Mouse (Mus musculus) liver, adult 2 months (tissue): ENCODE data around the gene Lrrc41. TPM values are rescaled to one million over a fixed set of nuclear protein-coding genes. Genes with fewer than 3 reads are reported as not detected.

Experiments used
- DNase-seq: peaks from one replicate; pipeline ENCODE4 v3.0.0-alpha.2; 2011; ENCODE audit warnings: low read depth, low spot score; ENCODE audit errors: extremely low read depth
- H3K27ac ChIP-seq: fragments of 200-500 bp; replicated peaks from 2 replicates; pipeline ENCODE4 v1.5.1; 2012; ENCODE audit warnings: low read depth, mild to moderate bottlenecking, control low read depth, inconsistent platforms, low read length; ENCODE audit not compliant: insufficient read depth
- H3K27me3 ChIP-seq: fragments of 200-500 bp; 2 replicates; pipeline ENCODE4 v1.6.1; 2012; ENCODE audit warnings: mild to moderate bottlenecking, moderate library complexity, low read length, inconsistent platforms; ENCODE audit not compliant: control insufficient read depth, insufficient read depth
- H3K36me3 ChIP-seq: fragments of 200-500 bp; 2 replicates; pipeline ENCODE4 v1.6.1; 2012; ENCODE audit warnings: low read length, inconsistent platforms; ENCODE audit not compliant: control insufficient read depth, insufficient read depth
- H3K4me1 ChIP-seq: fragments of 200-500 bp; 2 replicates; pipeline ENCODE4 v1.6.1; 2011; ENCODE audit warnings: low read length; ENCODE audit not compliant: control insufficient read depth, insufficient read depth
- H3K4me3 ChIP-seq: fragments of 200-500 bp; 2 replicates; pipeline ENCODE4 v1.5.1; 2011; ENCODE audit warnings: low read depth, mild to moderate bottlenecking, control low read depth, low read length, moderate library complexity; ENCODE audit not compliant: insufficient read depth
- H3K79me2 ChIP-seq: fragments of 200-500 bp; 2 replicates; pipeline ENCODE4 v1.6.1; 2012; ENCODE audit warnings: inconsistent platforms, mild to moderate bottlenecking, low read length, moderate library complexity; ENCODE audit not compliant: control insufficient read depth, insufficient read depth
- H3K9ac ChIP-seq: fragments of 200-500 bp; 2 replicates; pipeline ENCODE4 v1.6.1; 2012; ENCODE audit warnings: low read depth, mild to moderate bottlenecking, control low read depth, inconsistent platforms, low read length
- CTCF ChIP-seq: fragments of 200-500 bp; IDR thresholded peaks from 2 replicates; pipeline ENCODE4 v1.5.1; 2011; ENCODE audit warnings: low read depth, low read length, control low read depth
- POLR2A ChIP-seq: fragments of 200-500 bp; IDR thresholded peaks from 2 replicates; pipeline ENCODE4 v1.6.1; 2011; ENCODE audit warnings: low read length, control low read depth; ENCODE audit not compliant: insufficient read depth; ENCODE audit errors: extremely low read depth
- WGBS: fragments of 180-500 bp; shearing (Covaris S2); methylation state at CpG from one replicate; pipeline ENCODE4 v1.1.7; 2018; 5-methylcytosine and 5-hydroxymethylcytosine counted together
- polyA plus RNA-seq: library from polyadenylated mRNA; depleted of rRNA; stranded (reverse); fragments of >200 nt; gene quantifications from 2 replicates; pipeline ENCODE4 v1.2.3, GENCODE M21; 2012
- total RNA-seq: library from RNA; depleted of rRNA; stranded (reverse); fragments of >200 nt; gene quantifications from 2 replicates; pipeline ENCODE4 v1.2.3, GENCODE M21; 2014

Lrrc41 gene
- total and polyA plus RNA-seq, 2 experiments, result 18.5 to 45.8 TPM

DNA sequence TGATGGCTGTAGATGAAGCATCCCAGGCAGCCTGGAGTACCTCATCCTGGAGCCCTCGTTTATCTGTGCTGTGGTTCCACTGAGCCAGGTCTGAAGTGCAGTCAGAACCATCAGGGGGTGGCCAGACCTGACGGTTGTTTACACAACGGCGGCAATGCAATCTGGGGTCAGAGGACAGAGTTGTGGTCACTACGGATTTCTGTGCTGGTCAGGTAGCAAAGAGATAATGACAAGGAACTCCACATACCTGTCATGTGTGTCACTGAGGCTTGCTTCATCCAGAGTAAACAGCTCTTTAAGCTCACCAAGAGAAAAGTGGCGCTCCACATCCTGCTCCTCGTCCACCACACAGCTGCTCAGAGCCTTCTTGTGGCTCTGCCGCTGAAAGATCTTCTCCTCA, 22.1 kb downstream of the Lrrc41 start:
- TF ChIP-seq POLR2A, result no peak
- TF ChIP-seq CTCF, result no peak
- H3K9ac ChIP-seq, result no peak overlapping the region
- WGBS, result 25% methylated on average over 8 of the region's 8 CpGs
- no peak overlapping the region for H3K4me3 ChIP-seq
- no peaks in the 10 kb centered on the region for H3K27me3 ChIP-seq
- no peaks in the 10 kb centered on the region for H3K4me1 ChIP-seq
- H3K79me2 ChIP-seq, result no peaks in the 10 kb centered on the region
- peak; percentile 52 for DNase-seq
- no peak overlapping the region for H3K27ac ChIP-seq
- H3K36me3 ChIP-seq, result peaks cover 39% of the 10 kb centered on the region

- TF ChIP-seq POLR2A, result no peak
- TF ChIP-seq CTCF, result no peak
- H3K4me1 ChIP-seq, result no peaks in the 10 kb centered on the region
- no peak overlapping the region for H3K4me3 ChIP-seq
- no peak overlapping the region for H3K27ac ChIP-seq
- 58% methylated on average over 7 of the region's 7 CpGs for WGBS
- no peaks in the 10 kb centered on the region for H3K79me2 ChIP-seq
- DNase-seq, result no peak
- no peak overlapping the region for H3K9ac ChIP-seq
- H3K27me3 ChIP-seq, result no peaks in the 10 kb centered on the region
- H3K36me3 ChIP-seq, result peaks cover 10% of the 10 kb centered on the region
Observed at GRCm38 (mm10) chr4:116100959-116101358, 25.9 kb downstream of the Lrrc41 start.

DNA sequence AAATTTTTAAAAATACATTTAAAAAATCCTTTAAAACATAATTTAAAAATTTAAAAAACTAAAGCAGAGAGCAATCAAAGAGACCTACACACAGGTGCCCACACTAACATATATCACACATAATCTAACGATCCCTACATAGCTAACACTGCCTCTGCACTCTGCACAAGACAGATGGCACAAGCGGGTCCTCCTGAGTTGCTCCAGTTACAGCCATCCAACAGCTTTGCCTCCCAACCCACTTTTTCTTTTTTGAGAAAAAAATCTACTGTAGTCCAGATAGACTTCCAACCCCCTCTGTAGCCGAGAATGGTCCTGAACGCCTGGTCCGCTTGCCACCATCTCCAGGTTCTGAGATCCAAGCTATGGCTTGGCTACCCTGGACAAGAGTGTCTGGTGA, 30.2 kb downstream of the Lrrc41 start:
- no peak for TF ChIP-seq CTCF
- TF ChIP-seq POLR2A, result no peak
- WGBS, result 95% methylated on average over 5 of the region's 5 CpGs
- H3K4me1 ChIP-seq, result no peaks in the 10 kb centered on the region
- DNase-seq, result no peak
- no peaks in the 10 kb centered on the region for H3K27me3 ChIP-seq
- H3K36me3 ChIP-seq, result no peaks in the 10 kb centered on the region
- H3K27ac ChIP-seq, result no peak overlapping the region
- H3K9ac ChIP-seq, result no peak overlapping the region
- no peaks in the 10 kb centered on the region for H3K79me2 ChIP-seq
- H3K4me3 ChIP-seq, result no peak overlapping the region

DNA sequence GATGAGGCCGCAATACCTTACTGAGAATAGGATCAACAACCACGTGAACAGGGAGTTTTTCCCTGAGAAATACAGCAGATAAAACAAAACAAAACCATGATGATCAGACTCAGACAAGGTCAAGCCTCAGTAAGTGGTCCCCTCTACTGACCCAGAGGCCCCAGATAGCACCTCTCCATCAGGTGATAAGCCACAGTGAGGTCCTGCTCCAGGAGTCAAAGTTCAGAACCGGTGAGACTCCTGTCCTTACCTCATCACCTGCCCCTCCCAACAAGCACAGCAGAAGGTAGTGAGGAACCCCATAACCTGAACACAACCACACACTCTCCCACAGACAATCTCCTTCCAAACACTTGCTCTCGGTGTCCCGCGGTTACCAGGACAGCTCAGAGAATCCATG, 35.6 kb downstream of the Lrrc41 start:
- Histone ChIP-seq H3K4me3 (no peak overlapping the region), H3K9ac (no peak overlapping the region), H3K27ac (no peak overlapping the region), H3K27me3 (no peaks in the 10 kb centered on the region), H3K4me1 (no peaks in the 10 kb centered on the region), H3K79me2 (no peaks in the 10 kb centered on the region), H3K36me3 (no peaks in the 10 kb centered on the region)
- 83% methylated on average over 6 of the region's 6 CpGs for WGBS
- TF ChIP-seq POLR2A, result no peak
- no peak for TF ChIP-seq CTCF
- no peak for DNase-seq

DNA sequence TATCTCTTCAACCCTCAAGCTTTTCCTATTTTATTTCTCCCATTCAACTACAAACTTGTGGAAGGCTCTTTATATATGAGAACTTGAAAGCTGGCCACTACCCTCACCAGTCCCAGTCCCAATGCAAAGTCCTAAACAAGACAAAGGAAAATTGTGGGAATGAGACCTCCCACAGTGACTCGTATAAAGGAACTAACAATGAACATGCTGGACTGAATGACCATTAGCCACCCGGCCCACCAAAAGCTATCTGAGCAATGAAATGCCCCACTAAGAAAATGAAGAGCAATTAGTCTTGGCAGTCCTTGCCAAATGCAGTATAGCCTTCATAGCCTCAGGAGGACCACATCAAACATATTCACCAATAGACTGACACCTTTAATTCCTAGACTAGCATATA, 36.4 kb downstream of the Lrrc41 start:
- TF ChIP-seq POLR2A, result no peak
- TF ChIP-seq CTCF, result no peak
- Histone ChIP-seq H3K9ac (no peak overlapping the region), H3K36me3 (no peaks in the 10 kb centered on the region), H3K27ac (no peak overlapping the region), H3K4me3 (no peak overlapping the region), H3K4me1 (no peaks in the 10 kb centered on the region), H3K27me3 (no peaks in the 10 kb centered on the region), H3K79me2 (no peaks in the 10 kb centered on the region)
- 87% methylated on average over 2 of the region's 2 CpGs for WGBS
- DNase-seq, result no peak

DNA sequence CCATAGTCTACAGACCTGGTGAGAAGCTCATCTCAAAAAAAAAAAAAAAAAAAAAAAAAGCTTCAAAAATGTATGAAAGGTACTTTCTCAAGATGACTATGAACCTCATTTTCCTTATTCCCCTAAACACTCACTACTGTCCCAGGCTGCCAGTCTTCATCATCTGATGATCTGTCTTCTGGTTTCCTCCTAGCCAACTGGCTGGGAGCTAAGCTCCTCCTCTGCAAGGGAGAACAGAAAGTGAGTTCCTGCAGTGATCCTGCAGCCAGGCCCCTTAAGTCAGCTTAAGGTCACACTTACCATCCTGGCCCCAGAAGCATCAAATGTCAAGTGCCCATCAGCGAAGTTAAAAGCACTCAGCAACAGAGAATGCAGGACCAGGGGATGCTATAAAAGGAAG, 47.7 kb downstream of the Lrrc41 start:
- H3K9ac ChIP-seq, result no peak overlapping the region
- DNase-seq, result no peak
- H3K27ac ChIP-seq, result no peak overlapping the region
- WGBS, result 0% methylated on average over 1 of the region's 1 CpGs
- no peaks in the 10 kb centered on the region for H3K36me3 ChIP-seq
- H3K27me3 ChIP-seq, result no peaks in the 10 kb centered on the region
- no peak for TF ChIP-seq POLR2A
- H3K4me1 ChIP-seq, result 0 out of 2 replicates have a peak, but pooled peaks cover 2% of the 10 kb centered on the region
- H3K4me3 ChIP-seq, result no peak overlapping the region
- no peaks in the 10 kb centered on the region for H3K79me2 ChIP-seq
